Mouse (Mus musculus) bone marrow macrophage, adult 2 months (primary cell): ENCODE data around the gene Kmt2e.

ENCODE experiments used
- CTCF ChIP-seq: IDR thresholded peaks from 2 replicates; pipeline ENCODE4 v1.5.1; 2012; ENCODE audit warnings: low read depth, mild to moderate bottlenecking, low read length, moderate library complexity
- POLR2A ChIP-seq: IDR thresholded peaks from 2 replicates; pipeline ENCODE4 v1.6.1; 2012; ENCODE audit warnings: mild to moderate bottlenecking, low read depth, low read length, borderline replicate concordance

DNA sequence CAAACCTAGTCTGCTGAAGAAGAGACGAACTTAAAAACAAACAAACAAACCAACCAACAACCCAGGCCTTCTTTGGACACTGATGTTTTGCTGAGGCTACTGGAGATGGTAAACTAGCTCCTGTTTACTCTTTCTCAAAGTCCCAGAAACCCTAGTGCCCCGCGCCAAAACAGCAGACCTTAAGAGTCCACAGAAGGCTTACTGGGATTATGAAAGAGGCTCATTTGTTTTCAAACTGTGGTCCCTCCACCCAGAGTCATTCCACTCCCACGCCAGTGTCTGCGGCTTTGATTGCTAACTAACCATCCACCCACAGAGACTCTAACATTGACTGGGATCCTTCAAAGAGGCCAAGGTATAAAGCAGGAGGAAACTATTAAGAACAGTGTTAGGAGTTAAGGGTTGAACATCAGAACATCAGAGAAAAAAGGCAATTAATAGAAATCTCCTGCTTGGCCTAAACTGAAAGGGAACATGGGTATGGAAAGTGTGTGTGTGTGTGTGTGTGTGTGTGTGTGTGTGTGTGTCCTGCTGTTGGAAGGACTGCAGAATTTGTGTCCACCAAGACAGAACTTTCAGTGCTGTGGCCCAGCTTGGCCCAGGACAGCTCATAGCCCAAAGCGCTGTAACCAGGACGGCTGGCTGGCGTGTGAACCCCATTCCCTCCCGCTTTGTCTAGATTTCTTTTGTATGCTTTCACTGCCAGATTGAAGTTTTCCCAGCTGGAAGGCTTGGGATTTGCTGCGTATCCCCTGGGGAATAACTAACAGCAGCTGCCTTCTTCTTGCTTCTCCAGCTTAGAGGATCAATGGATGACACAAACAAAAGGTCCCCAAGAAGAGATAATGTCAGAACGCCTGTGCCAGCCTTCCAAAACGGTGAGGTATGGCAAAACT is 20.4 kb upstream of the Kmt2e start:
- TF ChIP-seq POLR2A (no peak), CTCF (no peak)
